Mouse (Mus musculus) testis, adult 2 months (tissue): ENCODE data around the gene Slc48a1.

ENCODE experiments used
- CTCF ChIP-seq: fragments of 200-500 bp; IDR thresholded peaks from 2 replicates; pipeline ENCODE4 v1.5.1; 2012; ENCODE audit warnings: low read depth, mild to moderate bottlenecking, inconsistent platforms, low read length, moderate library complexity; ENCODE audit not compliant: control insufficient read depth, insufficient read depth, insufficient replicate concordance
- POLR2A ChIP-seq: fragments of 200-500 bp; IDR thresholded peaks from 2 replicates; pipeline ENCODE4 v1.6.1; 2012; ENCODE audit warnings: low read depth, mild to moderate bottlenecking, inconsistent platforms, low read length, moderate library complexity; ENCODE audit not compliant: control insufficient read depth

DNA sequence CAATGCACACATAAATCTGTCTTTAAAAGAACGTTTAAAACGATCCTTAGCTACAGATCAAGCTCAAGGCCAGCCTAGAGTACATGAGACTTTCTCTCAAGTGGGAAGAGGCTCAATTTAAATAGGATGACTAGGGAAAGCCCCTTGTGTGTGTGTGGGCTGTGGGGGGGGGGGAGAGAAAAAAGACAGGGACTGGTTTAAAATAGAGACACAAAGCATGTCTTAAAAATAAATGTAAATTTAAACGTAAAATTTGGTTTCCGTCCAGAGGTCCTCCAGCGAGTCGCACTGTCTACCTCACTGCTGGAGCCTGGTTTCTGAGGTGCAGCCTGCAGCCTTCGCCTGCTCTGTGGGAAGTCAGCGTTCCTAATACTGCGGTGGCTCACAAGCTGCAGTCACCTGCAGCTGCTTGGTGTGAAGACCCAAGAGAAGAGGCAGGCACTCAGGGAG, 38.0 kb upstream of the Slc48a1 start:
- TF ChIP-seq CTCF (no peak), POLR2A (no peak)
